Mouse (Mus musculus): ENCODE results near the gene Dennd1a. TPM values are rescaled to one million over a fixed set of nuclear protein-coding genes. Genes with fewer than 3 reads are reported as not detected.

The Dennd1a gene
- polyA plus RNA-seq, 1 experiment = 21.6 TPM

DNA sequence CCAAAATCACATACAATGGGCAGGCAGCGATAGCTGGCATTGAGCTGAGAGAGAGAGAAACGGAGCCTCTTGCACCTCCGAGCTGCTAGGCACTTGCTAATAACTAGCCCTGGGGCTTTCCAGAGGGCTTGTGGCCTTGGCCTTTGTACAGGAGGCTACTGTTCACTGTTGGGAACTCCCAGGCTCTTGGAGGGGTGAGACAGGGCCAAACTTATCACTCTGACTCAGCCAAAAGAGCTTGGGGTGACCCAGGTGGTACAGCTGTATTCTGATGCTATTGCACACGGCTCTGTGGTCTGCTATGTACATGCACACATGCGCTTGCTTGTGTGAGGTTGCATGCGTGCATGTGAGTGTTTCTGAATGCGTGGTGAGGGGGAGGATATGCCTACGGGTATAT lies 517.4 kb downstream of the Dennd1a start:
- no peak overlapping the region for H3K27ac ChIP-seq (ENCODE audit: control insufficient read depth, insufficient read depth, low read depth, low read length)
- H3K36me3 ChIP-seq (ENCODE audit: control insufficient read depth, insufficient read depth, low read length) = no peaks in the 10 kb centered on the region
- no peaks in the 10 kb centered on the region for H3K27me3 ChIP-seq (ENCODE audit: control insufficient read depth, insufficient read depth, low read length)
- no peak overlapping the region for H3K4me3 ChIP-seq (ENCODE audit: control insufficient read depth, low read depth, low read length)
- H3K4me1 ChIP-seq (ENCODE audit: control insufficient read depth, insufficient read depth, low read length) = peaks cover 8% of the 10 kb centered on the region
- TF ChIP-seq CTCF (IDR thresholded peaks at IDR 0.05; ENCODE audit: control insufficient read depth, insufficient read depth, insufficient replicate concordance, low read depth, low read length) (no peak), POLR2A (IDR thresholded peaks at IDR 0.05; ENCODE audit: control insufficient read depth, low read depth, low read length) (no peak)

DNA sequence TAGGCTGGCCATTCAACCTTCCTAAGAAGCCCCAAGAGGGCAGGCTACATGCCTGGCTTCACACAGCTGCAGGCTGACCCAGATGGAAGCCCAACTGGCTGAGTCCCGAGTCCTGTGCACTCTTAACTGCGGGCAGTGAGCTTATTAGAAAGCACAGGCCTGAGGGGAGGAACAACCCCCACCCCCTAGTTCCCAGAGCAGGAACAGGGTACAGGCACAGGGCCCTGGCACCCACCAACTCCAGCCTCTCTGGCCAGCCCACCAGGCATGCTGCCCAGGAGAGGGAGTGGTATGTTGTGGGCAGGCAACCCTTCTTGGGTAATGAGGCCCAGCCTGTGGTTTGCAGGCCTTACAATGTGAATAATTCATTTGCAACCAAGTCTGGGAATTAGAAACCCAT lies 518.3 kb downstream of the Dennd1a start:
- Histone ChIP-seq H3K4me3 (ENCODE audit: control insufficient read depth, low read depth, low read length) (no peak overlapping the region), H3K27me3 (ENCODE audit: control insufficient read depth, insufficient read depth, low read length) (no peaks in the 10 kb centered on the region), H3K27ac (ENCODE audit: control insufficient read depth, insufficient read depth, low read depth, low read length) (no peak overlapping the region), H3K4me1 (ENCODE audit: control insufficient read depth, insufficient read depth, low read length) (peaks cover 8% of the 10 kb centered on the region), H3K36me3 (ENCODE audit: control insufficient read depth, insufficient read depth, low read length) (no peaks in the 10 kb centered on the region)
- TF ChIP-seq CTCF (IDR thresholded peaks at IDR 0.05; ENCODE audit: control insufficient read depth, insufficient read depth, insufficient replicate concordance, low read depth, low read length) (no peak), POLR2A (IDR thresholded peaks at IDR 0.05; ENCODE audit: control insufficient read depth, low read depth, low read length) (no peak)

DNA sequence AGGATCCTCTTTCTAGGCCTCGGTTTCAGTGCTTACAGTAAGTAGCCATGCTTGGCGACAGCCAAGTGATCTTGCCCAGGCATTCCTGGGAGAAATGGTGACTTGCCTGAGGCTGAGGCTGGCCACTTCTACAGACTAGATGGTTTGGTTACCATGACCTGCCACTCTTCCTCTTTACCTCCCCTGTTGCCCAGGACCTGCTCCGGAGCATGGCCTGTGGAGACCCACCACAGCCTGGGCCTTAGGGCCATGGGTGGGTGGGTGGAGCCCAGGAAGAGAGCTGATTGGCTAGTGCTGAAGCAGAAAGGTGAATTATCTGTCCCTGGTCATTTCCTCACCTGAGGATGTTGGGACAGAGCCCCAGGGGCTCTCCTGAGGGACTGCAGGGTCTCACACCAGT lies 519.5 kb downstream of the Dennd1a start:
- Histone ChIP-seq H3K36me3 (ENCODE audit: control insufficient read depth, insufficient read depth, low read length) (no peaks in the 10 kb centered on the region), H3K27me3 (ENCODE audit: control insufficient read depth, insufficient read depth, low read length) (no peaks in the 10 kb centered on the region), H3K27ac (ENCODE audit: control insufficient read depth, insufficient read depth, low read depth, low read length) (no peak overlapping the region), H3K4me3 (ENCODE audit: control insufficient read depth, low read depth, low read length) (no peak overlapping the region), H3K4me1 (ENCODE audit: control insufficient read depth, insufficient read depth, low read length) (peaks cover 8% of the 10 kb centered on the region)
- TF ChIP-seq POLR2A (IDR thresholded peaks at IDR 0.05; ENCODE audit: control insufficient read depth, low read depth, low read length) = no peak
- no peak for TF ChIP-seq CTCF (IDR thresholded peaks at IDR 0.05; ENCODE audit: control insufficient read depth, insufficient read depth, insufficient replicate concordance, low read depth, low read length)

DNA sequence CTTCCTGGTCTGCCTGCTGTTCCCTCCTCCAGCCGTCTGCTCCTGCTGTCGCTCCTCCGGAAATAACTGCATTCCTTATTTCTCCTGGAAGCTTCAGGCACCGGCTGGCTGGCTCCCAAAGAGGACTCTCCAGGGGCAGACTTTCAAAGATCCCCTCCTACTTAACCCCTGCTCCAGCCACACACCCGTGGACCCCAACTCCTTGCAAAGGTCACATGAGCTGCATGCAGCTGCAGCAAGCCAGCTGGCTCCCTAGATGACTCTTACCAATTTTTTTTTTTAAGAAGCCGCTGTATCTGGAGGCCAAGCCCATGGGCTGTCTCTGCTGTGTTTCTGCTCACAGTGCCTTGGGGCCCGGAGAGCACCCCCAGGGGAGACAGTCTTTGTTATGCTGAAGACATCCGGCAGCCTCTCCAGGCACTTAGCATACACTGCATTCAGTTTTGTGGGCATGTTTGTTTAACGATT lies 520.1 kb downstream of the Dennd1a start:
- Histone ChIP-seq H3K36me3 (ENCODE audit: control insufficient read depth, insufficient read depth, low read length) (no peaks in the 10 kb centered on the region), H3K27ac (ENCODE audit: control insufficient read depth, insufficient read depth, low read depth, low read length) (no peak overlapping the region), H3K27me3 (ENCODE audit: control insufficient read depth, insufficient read depth, low read length) (no peaks in the 10 kb centered on the region), H3K4me1 (ENCODE audit: control insufficient read depth, insufficient read depth, low read length) (peaks cover 8% of the 10 kb centered on the region), H3K4me3 (ENCODE audit: control insufficient read depth, low read depth, low read length) (no peak overlapping the region)
- TF ChIP-seq POLR2A (IDR thresholded peaks at IDR 0.05; ENCODE audit: control insufficient read depth, low read depth, low read length) (no peak), CTCF (IDR thresholded peaks at IDR 0.05; ENCODE audit: control insufficient read depth, insufficient read depth, insufficient replicate concordance, low read depth, low read length) (no peak)

- TF ChIP-seq POLR2A (IDR thresholded peaks at IDR 0.05; ENCODE audit: control insufficient read depth, low read depth, low read length) (no peak), CTCF (IDR thresholded peaks at IDR 0.05; ENCODE audit: control insufficient read depth, insufficient read depth, insufficient replicate concordance, low read depth, low read length) (no peak)
- H3K4me1 ChIP-seq (ENCODE audit: control insufficient read depth, insufficient read depth, low read length) = peaks cover 4% of the 10 kb centered on the region; the same call in 1 of the 2 replicates
Measured at GRCm38 (mm10) chr2:37766027-37766761, 521.0 kb downstream of the Dennd1a start.

GRCm38 (mm10) chr2:37765082-37765483 lies 522.1 kb downstream of the Dennd1a start:
- no peak for TF ChIP-seq POLR2A (IDR thresholded peaks at IDR 0.05; ENCODE audit: control insufficient read depth, low read depth, low read length)
- Histone ChIP-seq H3K4me1 (ENCODE audit: control insufficient read depth, insufficient read depth, low read length) (no peaks in the 10 kb centered on the region; the same call in 1 of the 2 replicates), H3K36me3 (ENCODE audit: control insufficient read depth, insufficient read depth, low read length) (no peaks in the 10 kb centered on the region), H3K27me3 (ENCODE audit: control insufficient read depth, insufficient read depth, low read length) (no peaks in the 10 kb centered on the region), H3K27ac (ENCODE audit: control insufficient read depth, insufficient read depth, low read depth, low read length) (no peak overlapping the region), H3K4me3 (ENCODE audit: control insufficient read depth, low read depth, low read length) (no peak overlapping the region)

More at GRCm38 (mm10) chr2:37766027-37766761, 521.0 kb downstream of the Dennd1a start:
- no peak overlapping the region for H3K27ac ChIP-seq (ENCODE audit: control insufficient read depth, insufficient read depth, low read depth, low read length)
- H3K4me3 ChIP-seq (ENCODE audit: control insufficient read depth, low read depth, low read length) = no peak overlapping the region
- no peaks in the 10 kb centered on the region for H3K36me3 ChIP-seq (ENCODE audit: control insufficient read depth, insufficient read depth, low read length)
- no peaks in the 10 kb centered on the region for H3K27me3 ChIP-seq (ENCODE audit: control insufficient read depth, insufficient read depth, low read length)

DNA sequence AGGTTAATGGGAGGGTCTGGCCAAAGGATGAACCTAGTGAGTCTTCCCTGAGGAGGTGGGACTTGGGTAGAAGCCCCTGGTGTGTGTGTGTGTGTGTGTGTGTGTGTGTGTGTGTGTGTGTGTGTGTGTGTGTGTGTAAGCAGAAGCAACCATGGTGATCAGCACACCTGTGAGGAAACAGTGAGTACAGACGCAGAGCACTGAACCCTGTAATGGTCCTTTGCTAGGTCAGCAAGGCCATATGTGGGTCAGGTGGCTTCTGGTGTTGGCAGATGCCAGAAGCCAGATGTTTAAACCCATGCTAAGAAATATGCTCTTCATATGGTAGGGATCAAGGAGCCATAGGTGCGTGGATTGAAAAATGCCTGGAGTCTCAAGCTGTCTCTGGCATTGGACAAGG lies 522.7 kb downstream of the Dennd1a start:
- Histone ChIP-seq H3K4me1 (ENCODE audit: control insufficient read depth, insufficient read depth, low read length) (no peaks in the 10 kb centered on the region), H3K27me3 (ENCODE audit: control insufficient read depth, insufficient read depth, low read length) (no peaks in the 10 kb centered on the region), H3K27ac (ENCODE audit: control insufficient read depth, insufficient read depth, low read depth, low read length) (no peak overlapping the region), H3K36me3 (ENCODE audit: control insufficient read depth, insufficient read depth, low read length) (no peaks in the 10 kb centered on the region), H3K4me3 (ENCODE audit: control insufficient read depth, low read depth, low read length) (no peak overlapping the region)
- no peak for TF ChIP-seq CTCF (IDR thresholded peaks at IDR 0.05; ENCODE audit: control insufficient read depth, insufficient read depth, insufficient replicate concordance, low read depth, low read length)
- no peak for TF ChIP-seq POLR2A (IDR thresholded peaks at IDR 0.05; ENCODE audit: control insufficient read depth, low read depth, low read length)
